Mouse (Mus musculus) heart, embryonic 16.5 days (tissue): Measurements from ENCODE around the gene Cnih1. TPM values are rescaled to one million over a fixed set of nuclear protein-coding genes. Genes with fewer than 3 reads are reported as not detected.
A peak's percentile ranks its signal among the peaks of the same experiment; 100 is the strongest.

Experiments used
- ATAC-seq: fragments of 200-750 bp; cut with Nextera tagmentation; replicated peaks from 2 replicates; pipeline ENCODE4 v1.8.0; 2017; ENCODE audit warnings: moderate number of reproducible peaks; ENCODE audit not compliant: insufficient read depth, low FRiP score; ENCODE audit errors: extremely low read depth
- H3K27ac ChIP-seq: fragments of 300-500 bp; sonication (generic); 2 replicates; pipeline ENCODE4 v1.5.1; 2014; ENCODE audit warnings: mild to moderate bottlenecking, low read length, control low read depth, moderate library complexity
- H3K27me3 ChIP-seq: fragments of 300-500 bp; sonication (generic); 2 replicates; pipeline ENCODE4 v1.6.1; 2014; ENCODE audit warnings: low read length, mixed read lengths; ENCODE audit not compliant: control insufficient read depth, insufficient read depth
- H3K36me3 ChIP-seq: fragments of 300-500 bp; sonication (generic); 2 replicates; pipeline ENCODE4 v1.6.1; 2014; ENCODE audit not compliant: control insufficient read depth, insufficient read depth
- H3K4me1 ChIP-seq: fragments of 300-500 bp; sonication (generic); 2 replicates; pipeline ENCODE4 v1.6.1; 2014; ENCODE audit warnings: low read length, mixed read lengths; ENCODE audit not compliant: control insufficient read depth, insufficient read depth
- H3K4me2 ChIP-seq: fragments of 300-500 bp; sonication (generic); 2 replicates; pipeline ENCODE4 v1.6.1; 2014; ENCODE audit warnings: low read depth, mild to moderate bottlenecking, control low read depth, low read length
- H3K4me3 ChIP-seq: fragments of 300-500 bp; sonication (generic); 2 replicates; pipeline ENCODE4 v1.5.1; 2014; ENCODE audit warnings: mild to moderate bottlenecking, control low read depth, low read length
- H3K9ac ChIP-seq: fragments of 300-500 bp; sonication (generic); 2 replicates; pipeline ENCODE4 v1.6.1; 2014; ENCODE audit warnings: low read length, control low read depth
- H3K9me3 ChIP-seq: fragments of 300-500 bp; sonication (generic); replicated peaks from 2 replicates; pipeline ENCODE4 v1.6.1; 2016; ENCODE audit warnings: low read length; ENCODE audit not compliant: control insufficient read depth
- WGBS: fragments of 180-500 bp; shearing (Covaris S2); extraction: QIAGEN DNeasy Blood & Tissue Kit; methylation state at CpG from one replicate; pipeline ENCODE4 v1.1.7; 2014; 5-methylcytosine and 5-hydroxymethylcytosine counted together
- polyA plus RNA-seq: library from polyadenylated mRNA; unstranded; fragments of >200 nt; fragmentation: Nextera tagmentation; extraction: Ambion mirVana; gene quantifications from 2 replicates; pipeline ENCODE4 v1.2.1, GENCODE M21; 2015

Gene Cnih1
- 143 and 159 TPM in 2 replicates for polyA plus RNA-seq

DNA sequence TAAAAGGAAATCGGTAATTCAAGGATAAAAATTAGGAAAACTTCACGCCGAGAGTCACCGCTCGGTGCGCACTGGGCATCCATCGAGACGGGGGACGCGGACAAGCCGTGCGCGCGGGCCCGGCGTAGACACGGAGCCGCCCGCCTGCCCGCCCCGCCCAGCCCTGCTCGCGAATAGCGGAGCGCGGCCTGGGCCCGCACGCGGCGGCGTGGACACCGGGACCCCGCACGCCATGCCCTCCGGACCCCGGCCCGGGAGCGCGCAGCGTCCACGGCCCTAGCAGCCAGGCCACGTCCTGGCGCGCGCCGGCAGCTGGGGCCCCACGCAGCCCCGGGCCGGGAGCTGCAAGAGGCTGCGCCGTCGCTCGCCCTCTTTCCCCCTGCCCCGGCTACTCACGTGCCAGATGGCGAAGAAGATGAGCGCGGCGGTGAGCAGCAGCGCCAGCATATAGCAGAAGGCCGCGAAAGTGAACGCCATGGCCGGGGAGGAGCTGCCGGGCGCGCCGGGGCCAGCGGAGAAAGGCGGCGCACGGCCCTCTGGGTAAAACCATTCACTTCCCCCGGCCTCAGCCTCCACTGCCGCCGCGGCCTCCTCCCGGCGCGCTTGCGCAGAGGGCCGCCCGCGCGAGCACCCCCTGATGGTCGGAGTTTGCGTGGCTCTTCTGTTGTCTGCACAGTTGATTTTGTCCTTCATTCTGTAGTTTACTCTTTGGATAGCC lies at the start of gene Cnih1:
Cnih1 (minus strand) TSS at position 625 of the 718 bp plus-strand sequence.
- Histone ChIP-seq H3K4me3 (peak within 1 kb of the TSS; percentile 84), H3K27me3 (no peaks in the 10 kb centered on the region), H3K4me1 (peaks cover 15% of the 10 kb centered on the region), H3K9ac (peak within 1 kb of the TSS; percentile 92), H3K36me3 (no peaks in the 10 kb centered on the region; the same call in 1 of the 2 replicates), H3K27ac (peak within 1 kb of the TSS; percentile 94), H3K9me3 (no peaks in the 10 kb centered on the region), H3K4me2 (peak within 1 kb of the TSS; percentile 79)
- under 1% methylated on average over 86 of the region's 86 CpGs for WGBS
- ATAC-seq: peak; percentile 95

DNA sequence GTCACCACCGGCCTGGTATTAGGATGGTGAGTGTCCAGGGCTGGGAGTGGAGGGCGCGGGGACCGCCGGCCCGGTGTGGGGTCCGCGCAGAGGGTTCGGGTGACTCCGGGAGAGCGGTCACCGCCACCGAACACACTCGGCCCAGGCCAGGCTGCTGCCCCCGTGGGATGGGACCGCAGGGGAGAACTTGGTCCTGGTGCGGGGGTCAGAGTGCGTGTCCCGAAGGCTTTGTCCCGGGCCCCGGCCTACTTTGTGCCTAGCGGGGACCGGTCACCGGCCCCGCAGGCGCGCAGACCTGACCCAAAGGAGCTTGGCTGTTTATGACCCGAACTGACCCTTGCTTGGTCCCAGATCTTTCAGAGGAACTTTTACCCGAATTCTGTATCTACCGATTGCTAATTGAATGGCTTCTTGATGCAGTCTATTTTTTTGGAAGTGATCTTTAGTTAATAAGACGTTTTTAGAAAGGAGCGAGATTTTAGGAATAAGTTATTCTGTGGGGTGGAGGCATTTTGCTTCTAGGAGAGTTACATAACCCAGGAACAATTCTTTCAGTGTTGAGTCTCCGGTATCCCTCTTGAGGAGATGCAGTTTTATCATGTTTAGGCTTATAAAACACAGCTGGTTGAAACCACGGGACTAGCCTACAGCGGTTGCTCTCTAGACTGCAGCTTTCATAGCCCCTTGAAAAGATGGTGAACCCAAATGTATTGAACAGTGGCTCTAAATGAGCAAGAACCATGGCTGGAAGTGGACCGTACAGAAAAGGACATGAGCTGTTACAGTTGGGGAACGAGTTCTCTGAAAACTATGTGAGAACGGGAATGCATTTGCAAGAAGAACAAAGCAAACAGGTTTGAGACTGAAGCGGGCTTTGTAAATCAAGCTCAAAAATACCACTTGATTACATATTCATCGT lies 44.4 kb upstream of the Cnih1 start:
- peaks cover 15% of the 10 kb centered on the region for H3K4me1 ChIP-seq
- no peaks in the 10 kb centered on the region for H3K36me3 ChIP-seq
- peak overlapping the region; percentile 92 for H3K9ac ChIP-seq
- no peaks in the 10 kb centered on the region for H3K27me3 ChIP-seq
- H3K4me2 ChIP-seq: peak overlapping the region; percentile 80
- 8% methylated on average over 31 of the region's 40 CpGs for WGBS
- peak; percentile 35 for ATAC-seq
- H3K4me3 ChIP-seq: peak overlapping the region; percentile 92
- H3K9me3 ChIP-seq: no peaks in the 10 kb centered on the region
- H3K27ac ChIP-seq: peak overlapping the region; percentile 80

DNA sequence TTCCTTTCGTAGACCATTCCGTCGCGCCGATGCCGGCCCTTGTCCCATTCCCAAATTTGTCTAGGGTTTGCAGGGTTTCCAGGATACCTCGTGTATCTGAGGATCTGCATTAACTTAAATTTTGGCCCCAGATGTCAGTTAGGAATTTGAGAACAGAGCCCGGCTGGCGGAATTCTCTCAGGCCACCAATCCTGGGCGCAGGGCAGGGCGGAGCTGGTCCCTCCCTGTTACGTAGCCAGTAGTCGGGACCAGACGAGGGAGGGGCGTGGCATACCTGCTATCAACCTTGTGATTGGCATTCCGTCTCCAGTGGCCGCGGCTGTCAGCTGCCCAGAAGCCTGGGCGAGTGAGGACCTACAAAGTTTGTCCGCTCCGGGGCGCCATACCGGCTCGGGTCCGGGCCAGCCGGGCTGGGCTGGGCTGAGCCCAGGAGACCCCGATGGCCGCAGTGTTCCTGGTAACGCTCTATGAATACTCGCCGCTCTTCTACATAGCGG lies 43.7 kb upstream of the Cnih1 start, which contains the start of gene Cgrrf1:
Cgrrf1 (plus strand) TSS at position 289 of the 497 bp plus-strand sequence.
- no peaks in the 10 kb centered on the region for H3K36me3 ChIP-seq
- H3K9me3 ChIP-seq: no peaks in the 10 kb centered on the region
- peak; percentile 99 for ATAC-seq
- H3K4me2 ChIP-seq: peak within 1 kb of the TSS; percentile 80
- peak within 1 kb of the TSS; percentile 84 for H3K27ac ChIP-seq
- no peaks in the 10 kb centered on the region for H3K27me3 ChIP-seq
- peak within 1 kb of the TSS; percentile 92 for H3K9ac ChIP-seq
- H3K4me1 ChIP-seq: peaks cover 14% of the 10 kb centered on the region
- 1% methylated on average over 32 of the region's 32 CpGs for WGBS
- H3K4me3 ChIP-seq: peak within 1 kb of the TSS; percentile 92

DNA sequence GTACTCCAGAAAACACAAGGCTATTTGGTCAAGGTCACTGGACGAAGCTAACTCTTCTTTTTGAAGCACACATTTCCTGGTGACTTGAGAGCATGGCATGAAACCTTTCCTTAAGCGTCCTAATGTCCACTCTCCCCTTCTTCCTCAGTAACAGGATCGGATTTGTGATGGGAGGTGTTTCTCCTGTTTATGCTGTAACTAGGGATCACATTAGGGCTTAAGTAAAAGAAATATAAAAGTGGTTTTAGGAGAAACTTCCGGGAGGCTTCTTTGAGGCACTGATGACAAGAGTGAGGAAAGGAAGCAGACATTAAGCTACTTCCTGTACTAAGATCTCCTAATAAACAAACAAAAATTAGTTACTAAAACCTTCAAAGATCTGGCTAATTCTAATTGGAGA lies 43.1 kb upstream of the Cnih1 start:
- Histone ChIP-seq H3K36me3 (no peaks in the 10 kb centered on the region), H3K27me3 (no peaks in the 10 kb centered on the region), H3K4me1 (peaks cover 12% of the 10 kb centered on the region), H3K4me2 (peak overlapping the region; percentile 80), H3K9me3 (no peaks in the 10 kb centered on the region), H3K9ac (peak overlapping the region; percentile 92), H3K27ac (peak overlapping the region; percentile 84), H3K4me3 (peak overlapping the region; percentile 92)
- 4% methylated on average over 4 of the region's 4 CpGs for WGBS
- ATAC-seq: no peak

DNA sequence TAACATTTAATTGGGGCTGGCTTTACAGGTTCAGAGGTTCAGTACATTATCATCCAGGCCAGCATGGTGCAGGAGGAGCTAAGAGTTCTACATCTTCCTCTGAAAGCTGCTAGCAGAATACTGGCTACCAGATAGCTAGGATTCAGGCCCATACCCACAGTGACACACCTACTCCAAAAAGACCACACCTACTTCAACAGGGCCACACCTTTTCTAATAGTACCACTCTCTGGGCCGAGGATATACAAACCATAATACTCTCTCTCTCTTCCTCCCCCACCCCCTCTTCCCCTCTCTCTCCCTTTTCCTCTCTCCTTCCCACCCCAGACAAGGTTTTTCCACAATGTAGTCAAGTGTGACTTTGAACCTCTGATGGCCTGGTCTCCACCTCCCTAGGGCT lies 39.2 kb upstream of the Cnih1 start:
- Histone ChIP-seq H3K36me3 (no peaks in the 10 kb centered on the region), H3K4me2 (no peak overlapping the region), H3K4me1 (peaks cover 5% of the 10 kb centered on the region), H3K27ac (no peak overlapping the region), H3K9me3 (no peaks in the 10 kb centered on the region), H3K27me3 (no peaks in the 10 kb centered on the region), H3K4me3 (no peak overlapping the region), H3K9ac (no peak overlapping the region)
- WGBS: 55% methylated on average over 1 of the region's 1 CpGs
- no peak for ATAC-seq

DNA sequence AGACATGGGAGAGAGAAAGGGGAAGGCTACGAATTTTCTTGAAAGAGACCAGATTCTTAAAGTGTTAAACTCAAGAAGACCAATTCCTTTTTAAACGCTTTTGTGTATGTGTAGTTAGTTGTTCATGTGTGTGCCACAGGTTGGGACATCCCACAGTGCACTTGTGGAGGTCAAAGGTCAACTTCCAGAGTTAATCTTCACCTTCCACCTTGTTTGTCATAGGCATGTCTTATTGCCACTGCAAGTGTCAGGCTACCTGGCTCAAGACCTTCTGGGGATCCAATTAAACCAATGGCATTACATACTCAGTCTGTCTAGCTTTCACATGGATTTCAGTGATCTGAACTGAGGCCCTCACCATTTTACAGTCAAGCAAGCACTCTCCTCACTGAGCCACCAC lies 35.8 kb upstream of the Cnih1 start:
- WGBS: 63% methylated on average over 2 of the region's 2 CpGs
- Histone ChIP-seq H3K36me3 (no peaks in the 10 kb centered on the region), H3K4me2 (no peak overlapping the region), H3K9me3 (no peaks in the 10 kb centered on the region), H3K27me3 (no peaks in the 10 kb centered on the region), H3K9ac (no peak overlapping the region), H3K4me3 (no peak overlapping the region), H3K27ac (no peak overlapping the region), H3K4me1 (peaks cover 14% of the 10 kb centered on the region)
- no peak for ATAC-seq

DNA sequence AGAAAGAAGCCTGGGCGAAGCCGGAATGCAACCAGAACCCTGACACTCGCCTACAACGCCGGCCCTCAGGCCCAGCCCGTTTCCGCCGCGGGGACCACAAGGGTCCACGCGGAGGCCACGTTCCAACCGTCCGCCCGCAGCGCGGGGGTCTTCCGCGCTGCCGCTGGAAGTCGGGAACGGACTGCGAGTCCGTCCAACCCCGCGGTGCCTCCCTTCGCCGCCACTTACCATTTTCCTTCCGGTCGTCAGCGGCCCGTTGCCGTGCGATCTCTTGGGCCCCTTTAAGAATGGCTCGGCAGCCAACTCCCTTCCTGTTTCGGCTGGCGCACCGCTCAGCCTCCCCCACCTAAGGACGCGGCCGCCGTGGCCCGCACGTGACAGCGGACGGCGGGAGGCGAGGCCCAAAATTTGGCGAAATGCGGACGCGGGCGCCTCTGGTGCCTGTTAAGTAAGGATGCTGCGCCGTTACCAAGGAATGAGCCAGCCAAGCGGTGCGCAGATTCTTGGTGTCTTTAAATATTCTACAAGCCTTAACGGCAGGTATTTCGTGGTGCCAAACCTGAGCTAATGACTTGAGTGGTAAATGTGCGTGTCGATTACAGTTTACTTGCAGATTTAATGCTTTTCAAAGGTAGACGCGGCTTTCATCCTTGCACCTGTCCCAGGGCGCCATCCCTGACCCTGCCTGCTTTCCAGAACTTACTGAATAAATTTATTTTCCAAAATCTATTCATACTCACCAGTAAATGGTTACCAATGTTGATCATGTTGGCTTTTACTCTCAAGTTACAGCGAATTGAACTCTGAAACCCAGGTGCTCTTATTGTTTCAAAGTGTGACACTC lies 33.9 kb upstream of the Cnih1 start, which contains the start of gene Gmfb:
Gmfb (minus strand) TSS at position 370 of the 844 bp plus-strand sequence.
- under 1% methylated on average over 65 of the region's 65 CpGs for WGBS
- peaks cover 14% of the 10 kb centered on the region for H3K4me1 ChIP-seq
- H3K9ac ChIP-seq: peak within 1 kb of the TSS; percentile 92
- H3K27ac ChIP-seq: peak within 1 kb of the TSS; percentile 93
- no peaks in the 10 kb centered on the region for H3K27me3 ChIP-seq
- H3K4me2 ChIP-seq: peak within 1 kb of the TSS; percentile 93
- H3K4me3 ChIP-seq: peak within 1 kb of the TSS; percentile 85
- peak; percentile 95 for ATAC-seq
- H3K36me3 ChIP-seq: peaks cover 1% of the 10 kb centered on the region
- H3K9me3 ChIP-seq: no peaks in the 10 kb centered on the region

DNA sequence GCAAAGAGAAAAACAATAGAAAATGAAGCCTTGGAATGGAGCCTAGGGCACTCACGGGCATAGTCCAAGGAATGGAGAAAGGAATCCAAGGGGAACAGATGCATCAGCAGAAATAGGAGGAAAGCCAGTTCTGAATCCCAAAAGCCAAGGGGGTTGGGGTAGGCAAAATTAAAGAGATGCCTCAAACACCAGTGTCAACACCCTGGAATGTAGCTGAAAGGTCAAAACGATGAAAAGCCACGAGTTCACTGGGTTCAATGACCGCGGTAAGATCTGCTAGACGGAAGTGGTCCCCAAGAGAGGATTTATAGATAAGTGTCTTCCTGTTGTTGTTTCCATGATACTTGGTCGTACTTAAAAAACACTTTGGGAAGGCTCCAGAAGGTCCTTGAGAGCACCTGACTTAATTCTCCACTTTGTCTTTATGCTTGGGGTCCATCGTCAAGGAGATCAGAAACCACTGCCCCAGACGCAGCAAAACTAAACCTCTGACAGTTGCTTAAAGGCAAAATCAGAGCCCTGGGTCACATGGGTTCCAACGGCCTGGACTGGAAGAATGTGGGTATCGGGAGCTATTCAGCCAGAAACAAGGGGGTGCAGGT lies 33.2 kb upstream of the Cnih1 start:
- peak overlapping the region; percentile 93 for H3K27ac ChIP-seq
- H3K27me3 ChIP-seq: no peaks in the 10 kb centered on the region
- peak overlapping the region; percentile 85 for H3K4me3 ChIP-seq
- no peak for ATAC-seq
- WGBS: under 1% methylated on average over 11 of the region's 11 CpGs
- no peaks in the 10 kb centered on the region for H3K9me3 ChIP-seq
- H3K9ac ChIP-seq: peak overlapping the region; percentile 92
- peak overlapping the region; percentile 93 for H3K4me2 ChIP-seq
- H3K36me3 ChIP-seq: peaks cover 4% of the 10 kb centered on the region
- H3K4me1 ChIP-seq: peaks cover 14% of the 10 kb centered on the region
